Mouse (Mus musculus) cerebellum, adult 2 months (tissue): ENCODE results near the gene Klk1b1. TPM values are rescaled to one million over a fixed set of nuclear protein-coding genes. Genes with fewer than 3 reads are reported as not detected.
"Not testable (repeated sequence)": the region's sequence is repeated elsewhere in the genome, so short reads cannot be mapped to it uniquely, and the experiment has no call there.

ENCODE experiments used
- DNase-seq, 2 experiments: peaks; one replicate each; pipeline ENCODE4 v3.0.0; 2021
- H3K27ac ChIP-seq: fragments of 200-500 bp; 2 replicates; pipeline ENCODE4 v1.5.1; 2012; ENCODE audit warnings: low read length, control low read depth, inconsistent platforms; ENCODE audit not compliant: insufficient read depth
- H3K27me3 ChIP-seq: fragments of 200-500 bp; 2 replicates; pipeline ENCODE4 v1.6.1; 2012; ENCODE audit warnings: inconsistent platforms, mild to moderate bottlenecking, low read length, moderate library complexity; ENCODE audit not compliant: control insufficient read depth, insufficient read depth
- H3K4me1 ChIP-seq: fragments of 200-500 bp; 2 replicates; pipeline ENCODE4 v1.6.1; 2011; ENCODE audit warnings: low read length; ENCODE audit not compliant: control insufficient read depth, insufficient read depth
- H3K4me3 ChIP-seq: fragments of 200-500 bp; replicated peaks from 2 replicates; pipeline ENCODE3; 2011; ENCODE audit warnings: mild to moderate bottlenecking, low read depth, low read length, control low read depth; ENCODE audit not compliant: insufficient read depth
- CTCF ChIP-seq: fragments of 200-500 bp; IDR thresholded peaks from 2 replicates; pipeline ENCODE4 v1.5.1; 2011; ENCODE audit warnings: low read depth, mild to moderate bottlenecking, control low read depth, low read length, moderate library complexity, borderline replicate concordance; ENCODE audit not compliant: insufficient read depth
- POLR2A ChIP-seq: fragments of 200-500 bp; IDR thresholded peaks from 2 replicates; pipeline ENCODE4 v1.6.1; 2011; ENCODE audit warnings: low read length, control low read depth, borderline replicate concordance; ENCODE audit not compliant: insufficient read depth
- WGBS: fragments of 180-500 bp; shearing (Covaris S2); methylation state at CpG from one replicate; pipeline ENCODE4 v1.1.7; 2018; 5-methylcytosine and 5-hydroxymethylcytosine counted together
- polyA plus RNA-seq: library from polyadenylated mRNA; depleted of rRNA; stranded (reverse); fragments of >200 nt; gene quantifications from 2 replicates; pipeline ENCODE4 v1.2.3, GENCODE M21; 2012

The Klk1b1 gene
- polyA plus RNA-seq, 1 experiment, result not detected

DNA sequence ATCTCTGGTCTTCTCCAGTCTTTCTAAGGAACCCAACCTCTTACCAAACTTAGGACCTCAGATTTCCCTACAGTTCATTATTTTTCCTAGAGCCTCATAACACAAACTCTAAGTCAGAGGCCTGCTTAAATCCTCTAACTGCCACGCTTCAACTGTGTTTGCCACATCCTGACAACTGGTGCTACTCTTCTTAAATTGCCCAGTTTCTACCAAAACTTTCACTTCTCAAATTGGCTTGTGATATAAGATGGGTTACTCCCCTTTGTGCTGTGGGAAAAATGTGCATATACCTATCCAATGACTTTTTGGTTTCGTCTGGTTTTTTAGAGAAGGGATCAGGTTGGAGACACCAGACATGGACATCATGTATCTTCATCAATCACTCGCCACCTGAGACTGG, 507 bp downstream of the Klk1b1 start:
- 88% methylated on average over 3 of the region's 3 CpGs for WGBS
- DNase-seq, result no peak
- TF ChIP-seq POLR2A (no peak), CTCF (no peak)
- no peak overlapping the region for H3K27ac ChIP-seq
- no peak overlapping the region for H3K4me3 ChIP-seq
- no peaks in the 10 kb centered on the region for H3K27me3 ChIP-seq
- H3K4me1 ChIP-seq, result no peaks in the 10 kb centered on the region

DNA sequence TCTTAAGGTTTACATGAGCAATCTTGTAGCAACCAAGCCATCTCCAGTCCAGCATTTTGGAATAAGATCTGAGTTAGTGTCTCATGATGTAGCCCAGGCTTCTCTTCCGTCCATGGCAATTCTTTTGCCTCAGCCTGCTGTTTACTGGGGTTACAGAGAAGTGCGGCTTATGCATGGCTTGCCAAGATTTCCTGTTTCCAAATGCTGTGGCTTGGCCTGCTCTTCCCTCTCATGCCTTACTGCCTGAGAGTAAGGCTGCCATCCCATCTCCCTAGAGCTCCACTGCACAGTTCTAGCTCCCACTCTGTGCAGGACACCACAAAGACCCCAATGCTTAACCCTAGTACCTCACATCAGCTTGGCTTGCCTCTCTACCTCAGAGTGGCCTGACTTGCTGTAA, 1.1 kb downstream of the Klk1b1 start:
- Histone ChIP-seq H3K4me1 (no peaks in the 10 kb centered on the region), H3K4me3 (no peak overlapping the region), H3K27me3 (no peaks in the 10 kb centered on the region), H3K27ac (no peak overlapping the region)
- TF ChIP-seq POLR2A (no peak), CTCF (no peak)
- 58% methylated on average over 2 of the region's 2 CpGs for WGBS
- DNase-seq, result no peak

DNA sequence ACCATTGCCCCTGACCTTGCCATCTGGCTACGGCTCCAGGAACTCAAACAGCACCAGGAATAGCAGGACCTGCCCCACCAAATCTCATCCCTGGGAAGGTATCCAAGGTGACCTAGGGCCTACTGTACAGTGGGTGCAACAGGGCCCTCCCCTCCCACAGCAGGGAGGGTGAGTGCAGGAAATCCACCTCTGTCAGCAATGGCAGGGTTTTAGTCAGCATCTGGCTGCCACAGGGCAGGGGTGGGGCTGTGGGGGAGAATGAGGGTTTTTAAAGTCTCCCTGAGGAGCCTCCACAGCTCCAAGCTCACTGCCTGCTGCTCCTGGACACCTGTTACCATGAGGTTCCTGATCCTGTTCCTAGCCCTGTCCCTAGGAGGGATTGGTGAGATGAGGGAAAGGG, 9.2 kb downstream of the Klk1b1 start, which contains the start of gene Klk1b9:
Gene Klk1b9 (plus strand): TSS at position 301 of the 400 bp plus-strand sequence.
- DNase-seq, H3K4me1 ChIP-seq, H3K4me3 ChIP-seq, H3K27me3 ChIP-seq, H3K27ac ChIP-seq: not testable (repeated sequence)
- WGBS, result 69% methylated on average over 1 of the region's 1 CpGs

DNA sequence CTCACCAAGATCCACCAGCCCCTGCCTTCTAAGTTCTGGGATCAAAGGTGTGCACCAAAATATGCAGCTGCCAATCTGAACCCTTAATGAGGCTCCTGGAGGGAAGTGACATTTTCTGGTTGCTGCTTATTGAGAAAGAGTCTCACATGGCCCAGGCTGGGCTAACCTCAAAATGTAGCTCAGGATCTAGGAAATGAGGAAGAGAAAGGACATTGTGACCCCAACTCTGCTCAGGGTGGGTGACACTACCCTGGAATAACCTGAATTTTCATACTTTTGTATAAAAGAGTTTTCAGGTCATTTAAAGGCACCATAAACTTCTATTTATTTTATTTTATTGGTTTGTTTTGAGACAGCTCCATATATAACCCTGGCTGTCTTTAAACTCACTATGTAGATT, 19.1 kb downstream of the Klk1b1 start:
- TF ChIP-seq CTCF (no peak), POLR2A (no peak)
- no peaks in the 10 kb centered on the region for H3K4me1 ChIP-seq
- H3K4me3 ChIP-seq, result no peak overlapping the region
- H3K27me3 ChIP-seq, result no peaks in the 10 kb centered on the region
- H3K27ac ChIP-seq, result no peak overlapping the region
- DNase-seq, result no peak

DNA sequence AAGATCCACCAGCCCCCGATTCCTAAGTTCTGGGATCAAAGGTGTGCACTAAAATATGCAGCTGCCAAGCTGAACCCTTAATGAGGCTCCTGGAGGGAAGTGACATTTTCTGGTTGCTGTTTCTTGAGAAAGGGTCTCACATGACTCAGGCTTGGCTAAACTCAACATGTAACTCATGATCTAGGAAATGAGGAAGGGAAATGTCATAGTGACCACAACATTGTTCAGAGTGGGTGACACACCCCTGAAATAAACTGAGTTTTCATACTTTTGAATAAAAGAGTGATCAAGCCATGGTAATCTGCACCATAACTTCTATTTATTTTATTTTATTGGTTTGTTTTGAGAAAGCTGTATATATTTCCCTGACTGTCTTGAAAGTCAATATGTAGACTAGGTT, 28.3 kb downstream of the Klk1b1 start:
- not testable (repeated sequence) for DNase-seq, H3K27me3 ChIP-seq, H3K27ac ChIP-seq, H3K4me3 ChIP-seq, H3K4me1 ChIP-seq
- 58% methylated on average over 1 of the region's 1 CpGs for WGBS

DNA sequence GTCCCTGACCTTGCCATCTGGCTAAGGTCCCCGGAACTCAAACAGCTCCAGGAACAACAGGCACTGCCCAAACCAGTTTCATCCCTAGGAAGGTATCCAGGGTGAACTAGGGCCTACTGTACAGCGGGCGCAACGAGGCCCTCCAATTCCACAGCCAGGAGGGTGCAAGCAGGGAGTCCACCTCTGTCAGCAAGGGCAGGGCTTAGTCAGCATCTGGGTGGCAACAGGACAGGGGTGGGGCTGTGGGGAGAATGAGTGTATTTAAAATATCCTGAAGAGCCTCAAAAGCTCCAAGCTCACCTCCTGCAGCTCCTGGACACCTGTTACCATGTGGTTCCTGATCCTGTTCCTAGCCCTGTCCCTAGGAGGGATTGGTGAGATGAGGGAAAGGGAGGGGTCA, 29.0 kb downstream of the Klk1b1 start, which contains the start of gene Klk1b11:
Gene Klk1b11 (plus strand): TSS at position 301 of the 400 bp plus-strand sequence.
- WGBS, result 72% methylated on average over 4 of the region's 4 CpGs
- H3K4me1 ChIP-seq, result not testable (repeated sequence)

DNA sequence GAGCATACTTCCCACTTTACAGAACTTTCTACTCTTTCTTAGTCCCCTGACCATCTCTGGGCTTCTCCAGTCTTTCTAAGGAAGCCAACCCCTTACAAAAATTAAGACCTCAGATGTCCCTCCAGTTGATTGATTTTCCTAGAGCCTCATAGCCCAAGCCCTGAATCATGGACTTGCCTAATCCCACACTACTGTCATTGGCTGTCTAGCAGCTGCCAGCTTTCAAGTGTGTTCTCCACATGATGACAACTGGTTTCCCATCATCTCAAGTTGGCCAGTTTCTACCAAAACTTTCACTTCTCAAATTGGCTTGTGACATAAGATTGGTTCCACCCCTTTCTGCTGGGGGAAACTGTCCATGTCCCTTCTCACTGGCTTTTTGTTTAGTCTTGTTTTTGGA, 38.3 kb downstream of the Klk1b1 start:
- H3K27ac ChIP-seq, result no peak overlapping the region
- no peaks in the 10 kb centered on the region for H3K4me1 ChIP-seq
- no peaks in the 10 kb centered on the region for H3K27me3 ChIP-seq
- H3K4me3 ChIP-seq, result no peak overlapping the region
- DNase-seq, result no peak
- TF ChIP-seq CTCF (no peak), POLR2A (no peak)

More for the DNA sequence above, 29.0 kb downstream of the Klk1b1 start, which contains the start of gene Klk1b11:
- not testable (repeated sequence) for DNase-seq, H3K27me3 ChIP-seq, H3K4me3 ChIP-seq, H3K27ac ChIP-seq

DNA sequence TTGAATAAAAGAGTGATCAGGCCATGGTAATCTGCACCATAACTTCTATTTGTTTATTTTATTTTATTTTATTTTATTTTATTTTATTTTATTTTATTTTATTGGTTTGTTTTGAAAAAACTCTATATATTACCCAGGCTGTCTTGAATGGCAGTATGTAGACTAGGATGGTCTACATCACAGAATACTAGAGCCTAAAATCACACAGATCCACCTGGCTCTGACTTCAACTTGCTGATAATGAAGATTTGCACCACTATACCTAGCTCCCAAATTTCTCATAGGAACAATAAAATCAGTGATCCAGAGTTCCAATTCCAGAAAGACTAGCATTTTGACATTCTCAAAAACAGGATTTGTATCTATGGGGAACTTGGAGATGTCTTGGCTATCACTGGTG, 45.3 kb downstream of the Klk1b1 start, which contains the start of gene Klk1b26:
Gene Klk1b26 (plus strand): TSS at position 301 of the 400 bp plus-strand sequence.
- not testable (repeated sequence) for H3K4me1 ChIP-seq, H3K27me3 ChIP-seq, H3K4me3 ChIP-seq, H3K27ac ChIP-seq, DNase-seq

DNA sequence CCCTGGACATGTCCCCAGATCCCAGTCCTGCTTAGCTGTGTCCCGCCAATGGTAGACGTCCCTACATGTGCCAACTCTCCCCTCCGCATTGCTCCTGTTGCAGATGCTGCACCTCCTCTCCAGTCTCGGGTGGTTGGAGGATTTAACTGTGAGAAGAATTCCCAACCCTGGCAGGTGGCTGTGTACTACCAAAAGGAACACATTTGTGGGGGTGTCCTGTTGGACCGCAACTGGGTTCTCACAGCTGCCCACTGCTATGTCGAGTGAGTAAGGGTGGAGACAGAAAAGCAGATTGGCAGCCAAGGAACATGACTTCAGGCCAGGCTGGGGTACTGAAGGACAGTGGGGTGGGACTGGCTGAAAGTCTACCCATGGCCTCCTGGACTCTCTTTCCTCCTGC, 48.1 kb downstream of the Klk1b1 start:
- H3K4me3 ChIP-seq, H3K27me3 ChIP-seq, H3K27ac ChIP-seq, H3K4me1 ChIP-seq, DNase-seq: not testable (repeated sequence)
- 65% methylated on average over 6 of the region's 6 CpGs for WGBS
